Mouse (Mus musculus): Measurements from ENCODE around the gene Sptbn1. TPM values are rescaled to one million over a fixed set of nuclear protein-coding genes. Genes with fewer than 3 reads are reported as not detected.

The Sptbn1 gene
- total RNA-seq (2014; fragmentation: Nextera tagmentation): 90.2 and 95.8 TPM in 2 replicates
- total RNA-seq (2017): 68.9 and 84.1 TPM in 2 replicates
- polyA plus RNA-seq (2012): 5.1 and 7.7 TPM in 2 replicates

- ATAC-seq (ENCODE audit: extremely low read depth, insufficient number of reproducible peaks, low FRiP score, poor library complexity, severe bottlenecking) (no peak), DNase-seq (ENCODE audit: low spot score) (no peak)
- H3K4me3 ChIP-seq (ENCODE audit: low read depth, low read length): no peak within 1 kb of the TSS
- no peaks in the 10 kb centered on the region for H3K36me3 ChIP-seq (replicated peaks)
- no peak for TF ChIP-seq TAL1 (conservative IDR thresholded peaks at IDR 0.05; ENCODE audit: low read depth, low read length)
- no peak for TF ChIP-seq GATA1 (IDR thresholded peaks at IDR 0.05; ENCODE audit: borderline replicate concordance, low read length)
- no peak for TF ChIP-seq POLR2AphosphoS5 (IDR thresholded peaks at IDR 0.05; ENCODE audit: insufficient replicate concordance, low read depth, low read length)
- H3K27me3 ChIP-seq (ENCODE audit: insufficient read depth, low read length): peaks cover 20% of the 10 kb centered on the region
- peaks cover 2% of the 10 kb centered on the region; the same call in 1 of the 2 replicates for H3K9me3 ChIP-seq (replicated peaks)
- no peaks in the 10 kb centered on the region for H3K4me1 ChIP-seq (ENCODE audit: insufficient read depth, low read depth, low read length)
Observed at GRCm38 (mm10) chr11:30267892-30268647, at the start of gene Sptbn1. Gene Sptbn1 (minus strand): TSS chr11:30268175.

- TF ChIP-seq TAL1 (conservative IDR thresholded peaks at IDR 0.05; ENCODE audit: low read depth, low read length): no peak
- TF ChIP-seq GATA1 (IDR thresholded peaks at IDR 0.05; ENCODE audit: borderline replicate concordance, low read length): no peak
- TF ChIP-seq POLR2AphosphoS5 (IDR thresholded peaks at IDR 0.05; ENCODE audit: insufficient replicate concordance, low read depth, low read length): no peak
- no peak for TF ChIP-seq CTCF (IDR thresholded peaks at IDR 0.05; ENCODE audit: low read depth, low read length)
- no peak for TF ChIP-seq GATA2 (IDR thresholded peaks at IDR 0.05; ENCODE audit: borderline replicate concordance, low read depth, low read length)
- H3K4me1 ChIP-seq (ENCODE audit: insufficient read depth, low read depth, low read length): peaks cover 10% of the 10 kb centered on the region
- no peaks in the 10 kb centered on the region for H3K9me3 ChIP-seq (replicated peaks)
- peaks cover 19% of the 10 kb centered on the region for H3K27me3 ChIP-seq (ENCODE audit: insufficient read depth, low read length)
- DNase-seq (ENCODE audit: low spot score) (no peak), ATAC-seq (ENCODE audit: extremely low read depth, insufficient number of reproducible peaks, low FRiP score, poor library complexity, severe bottlenecking) (no peak)
- H3K36me3 ChIP-seq (replicated peaks): no peaks in the 10 kb centered on the region
- no peak overlapping the region for H3K4me3 ChIP-seq (ENCODE audit: low read depth, low read length)
Observed at GRCm38 (mm10) chr11:30294279-30294678, 26.3 kb upstream of the Sptbn1 start.

DNA sequence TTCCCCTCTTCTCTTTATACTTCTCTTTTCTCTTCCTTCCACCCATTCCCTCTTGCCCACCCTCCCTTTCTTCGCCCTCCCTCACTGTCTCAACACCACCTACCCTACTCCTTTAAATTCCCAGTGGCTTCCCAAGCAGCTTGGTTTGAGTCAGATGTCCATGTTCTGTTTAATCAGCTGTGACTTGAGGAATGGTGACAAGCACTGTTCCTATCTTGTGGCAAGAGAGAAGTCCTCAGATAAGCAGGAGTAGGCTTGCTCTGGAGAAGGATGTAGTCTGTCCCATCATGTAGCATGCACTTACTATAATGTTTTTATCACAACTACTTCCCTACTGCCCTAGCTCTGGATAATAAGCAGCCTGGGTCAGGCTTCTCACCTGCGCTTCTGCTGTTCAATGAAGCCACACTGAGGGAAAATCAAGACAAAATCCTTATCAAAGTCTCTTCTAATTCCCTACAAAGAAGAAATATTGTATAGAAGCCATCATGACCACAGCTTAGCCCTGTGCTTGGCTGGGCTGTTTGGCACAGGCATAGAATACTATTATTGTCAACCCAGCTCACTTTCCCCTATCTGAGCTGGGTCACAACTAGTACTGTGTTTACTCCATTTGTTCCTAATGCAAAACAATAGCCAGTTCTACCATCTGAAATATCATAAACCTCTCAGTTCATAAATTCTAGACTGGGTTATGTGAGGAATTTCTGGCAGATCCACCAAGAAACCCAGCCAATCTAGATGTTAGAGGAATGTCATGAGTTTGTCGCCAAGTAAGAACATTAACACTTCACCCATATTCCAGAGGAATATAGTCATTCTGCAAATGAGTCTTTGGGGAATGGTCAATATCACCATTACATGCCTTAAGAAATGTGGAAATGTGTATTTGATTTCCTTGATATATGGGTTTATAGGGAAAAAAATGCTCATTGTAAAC, 24.5 kb upstream of the Sptbn1 start:
- ATAC-seq (ENCODE audit: extremely low read depth, insufficient number of reproducible peaks, low FRiP score, poor library complexity, severe bottlenecking) (no peak), DNase-seq (ENCODE audit: low spot score) (no peak)
- Histone ChIP-seq H3K9me3 (replicated peaks) (no peaks in the 10 kb centered on the region), H3K4me1 (ENCODE audit: insufficient read depth, low read depth, low read length) (peaks cover 10% of the 10 kb centered on the region), H3K4me3 (ENCODE audit: low read depth, low read length) (no peak overlapping the region), H3K27me3 (ENCODE audit: insufficient read depth, low read length) (peaks cover 19% of the 10 kb centered on the region), H3K36me3 (replicated peaks) (no peaks in the 10 kb centered on the region)
- TF ChIP-seq GATA2 (IDR thresholded peaks at IDR 0.05; ENCODE audit: borderline replicate concordance, low read depth, low read length) (no peak), TAL1 (conservative IDR thresholded peaks at IDR 0.05; ENCODE audit: low read depth, low read length) (no peak), POLR2AphosphoS5 (IDR thresholded peaks at IDR 0.05; ENCODE audit: insufficient replicate concordance, low read depth, low read length) (no peak), GATA1 (IDR thresholded peaks at IDR 0.05; ENCODE audit: borderline replicate concordance, low read length) (no peak), CTCF (IDR thresholded peaks at IDR 0.05; ENCODE audit: low read depth, low read length) (no peak)

DNA sequence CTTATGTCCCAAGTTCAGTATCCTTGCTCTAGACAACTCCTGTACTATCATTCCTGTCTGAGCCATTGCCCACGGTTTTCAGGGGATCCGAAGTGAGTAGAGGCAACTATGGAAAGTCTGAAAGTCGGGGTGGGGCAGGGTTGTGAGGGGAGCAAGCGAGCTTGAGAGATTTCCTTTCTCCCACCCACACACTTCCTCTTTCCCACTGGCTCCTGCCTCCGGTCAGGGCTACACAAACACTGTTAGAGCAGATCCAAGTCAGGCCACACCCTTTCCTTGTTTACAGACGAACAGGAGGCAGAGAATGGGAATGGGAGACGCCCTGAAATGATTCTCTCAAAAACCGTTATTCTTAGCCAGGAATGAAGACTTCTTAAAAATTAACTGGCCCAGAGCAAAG, 23.2 kb upstream of the Sptbn1 start:
- ATAC-seq (ENCODE audit: extremely low read depth, insufficient number of reproducible peaks, low FRiP score, poor library complexity, severe bottlenecking): no peak
- Histone ChIP-seq H3K4me1 (ENCODE audit: insufficient read depth, low read depth, low read length) (peaks cover 10% of the 10 kb centered on the region), H3K36me3 (replicated peaks) (no peaks in the 10 kb centered on the region), H3K4me3 (ENCODE audit: low read depth, low read length) (no peak overlapping the region), H3K27me3 (ENCODE audit: insufficient read depth, low read length) (peaks cover 19% of the 10 kb centered on the region), H3K9me3 (replicated peaks) (no peaks in the 10 kb centered on the region)
- TF ChIP-seq GATA1 (IDR thresholded peaks at IDR 0.05; ENCODE audit: borderline replicate concordance, low read length): no peak
- TF ChIP-seq GATA2 (IDR thresholded peaks at IDR 0.05; ENCODE audit: borderline replicate concordance, low read depth, low read length): no peak
- TF ChIP-seq TAL1 (conservative IDR thresholded peaks at IDR 0.05; ENCODE audit: low read depth, low read length): no peak
- TF ChIP-seq POLR2AphosphoS5 (IDR thresholded peaks at IDR 0.05; ENCODE audit: insufficient replicate concordance, low read depth, low read length): no peak
- TF ChIP-seq CTCF (IDR thresholded peaks at IDR 0.05; ENCODE audit: low read depth, low read length): no peak
- DNase-seq (ENCODE audit: low spot score): no peak

GRCm38 (mm10) chr11:30289470-30290431, 21.8 kb upstream of the Sptbn1 start:
- DNase-seq (ENCODE audit: low spot score): no peak
- H3K4me3 ChIP-seq (ENCODE audit: low read depth, low read length): no peak overlapping the region
- H3K4me1 ChIP-seq (ENCODE audit: insufficient read depth, low read depth, low read length): peaks cover 10% of the 10 kb centered on the region
- H3K9me3 ChIP-seq (replicated peaks): no peaks in the 10 kb centered on the region
- no peak for ATAC-seq (ENCODE audit: extremely low read depth, insufficient number of reproducible peaks, low FRiP score, poor library complexity, severe bottlenecking)
- H3K27me3 ChIP-seq (ENCODE audit: insufficient read depth, low read length): peaks cover 14% of the 10 kb centered on the region; the same call in 1 of the 2 replicates
- TF ChIP-seq POLR2AphosphoS5 (IDR thresholded peaks at IDR 0.05; ENCODE audit: insufficient replicate concordance, low read depth, low read length): no peak
- no peaks in the 10 kb centered on the region for H3K36me3 ChIP-seq (replicated peaks)

Measured in G1E (cell line).